Mouse (Mus musculus): Measurements from ENCODE around the gene Bub1b. TPM values are rescaled to one million over a fixed set of nuclear protein-coding genes. Genes with fewer than 3 reads are reported as not detected.

Bub1b gene
- under 1 TPM; 0.21 to 0.71 TPM for total RNA-seq (2021)
- long read RNA-seq, experiment 1 = 0 reads
- long read RNA-seq, experiment 2 = 0 reads

- DNase-seq (ENCODE audit: low spot score) = peak; percentile 94
Measured at GRCm38 (mm10) chr2:118597673-118598568, at the start of gene Bub1b. TSS of gene Bub1b (plus strand) at chr2:118598211.

- no peak for DNase-seq (ENCODE audit: low spot score)
Measured at GRCm38 (mm10) chr2:118548421-118549221, 49.4 kb upstream of the Bub1b start.

GRCm38 (mm10) chr2:118549507-118550473 is 48.2 kb upstream of the Bub1b start, which contains the start of gene Bmf:
TSS of gene Bmf (minus strand) at chr2:118549687.
- peak; percentile 99 for DNase-seq (ENCODE audit: low spot score)

- DNase-seq (ENCODE audit: low spot score) = no peak
Measured at GRCm38 (mm10) chr2:118551606-118552005, 46.4 kb upstream of the Bub1b start.

- DNase-seq (ENCODE audit: low spot score) = peak; percentile 57
Measured at GRCm38 (mm10) chr2:118554356-118554990, 43.5 kb upstream of the Bub1b start.

GRCm38 (mm10) chr2:118558426-118558825 is 39.6 kb upstream of the Bub1b start:
- DNase-seq (ENCODE audit: low spot score) = no peak

DNA sequence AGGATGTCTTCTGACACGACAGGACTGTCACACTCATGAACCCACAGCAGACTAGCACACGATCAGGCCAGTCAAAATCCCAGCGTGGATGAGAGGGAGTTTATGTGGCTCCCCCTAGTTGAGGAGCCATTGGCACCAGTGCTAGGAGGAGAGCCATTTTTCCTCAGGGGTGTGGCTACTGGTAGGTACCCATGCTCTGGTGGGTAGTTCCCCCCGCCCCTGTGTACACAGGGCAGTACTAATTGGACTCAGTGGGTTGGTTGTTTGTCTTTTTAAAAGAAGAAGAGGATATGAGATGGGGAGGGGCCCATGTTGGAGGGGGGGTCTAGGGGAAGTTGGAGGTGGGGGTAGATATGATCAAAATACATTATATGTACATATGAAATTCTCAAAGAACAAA is 36.0 kb upstream of the Bub1b start:
- DNase-seq (ENCODE audit: low spot score) = no peak

- DNase-seq (ENCODE audit: low spot score) = no peak
Measured at GRCm38 (mm10) chr2:118562431-118562830, 35.6 kb upstream of the Bub1b start.

DNA sequence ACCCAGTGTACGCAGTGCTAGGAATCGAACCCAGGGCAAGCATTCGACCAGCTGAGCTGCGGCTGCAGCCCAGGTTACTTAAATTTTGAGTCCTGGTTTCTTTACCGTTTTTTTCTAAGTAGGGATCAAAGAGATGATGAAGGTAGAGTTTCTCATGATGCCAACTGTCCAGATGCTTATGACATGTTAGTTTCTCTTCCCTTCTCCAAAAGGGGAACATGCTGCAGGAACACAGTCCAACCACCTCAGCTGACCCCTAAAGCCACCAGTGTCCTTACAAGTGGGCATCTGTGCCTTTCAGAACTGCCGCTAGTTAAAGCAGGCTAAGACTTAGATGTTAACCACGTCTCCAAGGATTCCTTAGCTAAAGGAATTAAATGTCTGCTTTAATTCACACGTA is 30.8 kb upstream of the Bub1b start:
- DNase-seq (ENCODE audit: low spot score) = no peak

GRCm38 (mm10) chr2:118570939-118571338 is 27.1 kb upstream of the Bub1b start:
- DNase-seq (ENCODE audit: low spot score) = no peak

DNA sequence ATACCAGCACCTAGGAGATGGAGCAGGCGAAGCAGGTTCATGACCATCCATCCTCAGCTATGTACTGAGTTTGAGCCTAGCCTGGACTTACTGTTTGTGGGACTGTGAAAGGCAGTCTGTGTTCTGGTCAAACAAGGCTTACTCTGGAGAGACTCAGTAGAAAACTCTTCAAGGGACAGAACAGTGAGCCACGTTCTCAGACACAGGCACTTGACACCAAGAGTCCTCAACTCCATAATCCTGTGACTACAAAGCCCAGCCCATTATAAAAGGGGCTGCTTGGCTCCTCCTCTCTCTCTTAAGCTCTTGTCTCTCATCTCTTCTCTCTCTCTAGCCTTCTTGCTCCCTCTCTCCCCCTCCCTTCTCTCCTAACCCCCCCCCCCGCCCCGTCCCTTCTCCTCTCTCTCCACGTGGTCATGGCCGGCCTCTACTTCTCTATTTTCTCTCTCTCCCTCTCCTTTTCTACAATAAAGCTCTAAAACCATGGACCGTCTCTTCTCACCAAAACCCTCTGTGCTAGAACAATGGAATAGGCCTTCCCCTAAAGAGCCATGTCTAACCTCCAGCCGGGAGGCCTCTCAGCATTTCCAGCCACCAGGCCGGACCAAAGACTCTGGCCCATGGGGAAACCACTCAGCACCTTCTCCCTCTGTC is 25.7 kb upstream of the Bub1b start:
- DNase-seq (ENCODE audit: low spot score) = no peak

DNA sequence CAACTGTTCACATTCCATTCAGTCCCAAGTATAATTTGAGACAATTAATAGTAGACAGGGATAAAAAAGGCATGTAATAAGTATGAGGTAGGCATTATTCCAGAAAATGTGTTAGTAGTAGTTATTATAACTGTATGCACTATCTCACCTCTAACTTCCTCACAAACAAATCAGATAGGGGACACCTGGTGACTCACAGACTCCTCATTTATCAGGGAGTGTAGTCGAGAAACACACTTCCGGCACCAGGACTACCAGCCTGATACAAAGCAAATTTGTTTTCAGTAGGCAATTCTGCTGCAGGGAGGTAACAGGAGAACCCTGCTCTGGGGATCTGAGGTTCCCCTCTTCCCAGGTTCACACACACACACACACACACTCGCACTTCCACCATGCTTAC is 24.9 kb upstream of the Bub1b start:
- no peak for DNase-seq (ENCODE audit: low spot score)

DNA sequence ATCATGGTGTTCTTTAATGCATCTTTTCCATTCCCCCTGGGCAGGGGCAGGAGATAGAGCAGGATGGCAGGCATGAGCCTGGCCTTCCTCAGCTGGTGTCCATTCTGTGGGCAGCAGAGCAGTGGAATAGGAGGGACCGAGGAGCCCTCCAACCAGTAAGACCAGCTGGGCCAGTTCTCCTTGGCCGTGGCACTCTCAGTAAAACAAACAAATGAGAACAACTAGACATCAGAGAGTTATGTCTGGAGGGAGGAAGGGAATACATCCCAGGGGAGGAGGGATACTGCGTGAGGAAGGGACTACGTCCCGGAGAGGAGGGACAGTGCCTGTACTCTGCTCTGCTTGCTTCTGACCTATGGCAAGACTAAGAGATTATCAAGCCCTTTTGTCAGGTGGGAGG is 12.0 kb upstream of the Bub1b start:
- DNase-seq (ENCODE audit: low spot score) = no peak

DNA sequence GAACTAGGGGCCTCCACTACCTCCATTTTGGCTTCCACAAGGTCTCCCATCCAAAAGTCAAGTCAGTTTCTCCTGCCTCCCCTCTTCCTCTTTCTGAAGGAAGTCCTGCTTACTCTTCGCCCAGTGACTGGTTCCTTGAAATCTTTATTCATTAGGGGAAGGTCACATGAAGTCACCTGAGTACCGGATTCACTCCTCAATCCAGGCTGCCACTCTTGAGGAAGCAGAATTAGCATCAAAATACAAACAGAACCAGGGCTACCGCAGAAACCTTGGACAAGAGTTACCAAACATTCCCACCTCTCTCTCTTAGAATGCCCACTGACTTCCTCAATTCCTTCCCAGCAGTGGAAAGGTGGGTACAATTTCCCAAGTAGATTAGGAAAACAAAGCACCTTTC is 10.3 kb upstream of the Bub1b start:
- DNase-seq (ENCODE audit: low spot score) = no peak

GRCm38 (mm10) chr2:118591083-118591482 is 6.9 kb upstream of the Bub1b start:
- DNase-seq (ENCODE audit: low spot score) = no peak

- no peak for DNase-seq (ENCODE audit: low spot score)
Measured at GRCm38 (mm10) chr2:118599087-118599486, 1.1 kb downstream of the Bub1b start.

DNA sequence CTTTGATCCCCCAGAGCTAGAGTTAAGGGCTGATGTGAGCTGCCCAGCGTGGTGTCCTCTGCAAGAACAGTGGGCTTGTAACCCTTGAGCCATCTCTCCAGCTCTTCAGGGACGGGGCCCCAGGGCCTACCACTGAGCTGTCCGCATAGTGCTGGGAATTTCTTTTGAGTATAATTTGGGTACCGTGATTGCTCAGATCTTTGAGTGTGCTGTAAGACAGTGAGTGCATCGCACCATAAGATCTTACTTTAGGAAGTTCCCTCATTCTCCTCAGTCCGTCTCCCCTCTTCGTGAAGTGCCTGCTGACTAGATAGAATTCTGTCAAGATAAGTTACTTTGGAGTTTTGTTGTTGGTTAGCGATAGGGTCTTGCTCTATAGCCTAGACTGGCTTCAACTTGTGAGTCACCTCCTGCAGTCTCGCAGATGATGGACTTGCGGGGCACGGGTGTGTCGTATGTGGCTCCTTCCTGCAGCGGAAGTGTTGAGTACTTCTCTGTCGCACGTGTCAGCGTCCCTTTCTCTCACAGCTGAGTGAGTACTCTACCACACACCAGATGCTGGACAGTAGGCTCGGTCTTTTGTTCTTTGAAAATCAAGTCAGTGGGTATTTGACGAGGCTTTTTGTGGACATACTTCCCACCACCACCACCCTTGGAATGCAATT is 3.7 kb downstream of the Bub1b start:
- DNase-seq (ENCODE audit: low spot score) = no peak

- no peak for DNase-seq (ENCODE audit: low spot score)
Measured at GRCm38 (mm10) chr2:118604091-118604490, 6.1 kb downstream of the Bub1b start.

GRCm38 (mm10) chr2:118606032-118606431 is 8.0 kb downstream of the Bub1b start:
- DNase-seq (ENCODE audit: low spot score) = peak; percentile 48

DNA sequence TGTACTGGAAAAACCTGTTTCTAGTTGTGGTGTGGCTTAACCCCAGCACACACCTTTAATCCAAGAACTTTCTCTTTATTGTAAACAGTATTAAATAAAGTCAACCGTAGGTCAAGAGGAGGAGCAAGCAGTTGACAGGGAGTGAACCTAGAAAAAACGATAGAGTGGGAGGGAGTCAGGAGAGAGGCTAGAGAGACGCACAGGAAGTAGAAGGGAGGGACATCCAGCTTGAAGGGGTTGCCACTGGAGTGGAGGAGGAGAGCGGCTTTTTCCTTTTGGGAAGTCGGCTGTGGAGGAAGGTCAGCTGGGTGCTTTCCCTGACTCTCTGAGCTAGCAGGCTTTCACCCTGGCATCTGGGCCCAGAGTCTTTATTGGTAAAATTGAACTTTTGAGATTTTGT is 9.0 kb downstream of the Bub1b start:
- no peak for DNase-seq (ENCODE audit: low spot score)
